Mouse (Mus musculus) c-Kit-positive CD71-negative TER-119-negative erythroid progenitor cells, embryonic 14.5 days (primary cell): Measurements from ENCODE around the gene Dynlt1c.
"Not testable (repeated sequence)": the region's sequence is repeated elsewhere in the genome, so short reads cannot be mapped to it uniquely, and the experiment has no call there.

ENCODE experiments used
- DNase-seq: peaks from one replicate; pipeline ENCODE4 v3.0.0-alpha.2; 2013; ENCODE audit warnings: low read depth

Gene Dynlt1c

DNA sequence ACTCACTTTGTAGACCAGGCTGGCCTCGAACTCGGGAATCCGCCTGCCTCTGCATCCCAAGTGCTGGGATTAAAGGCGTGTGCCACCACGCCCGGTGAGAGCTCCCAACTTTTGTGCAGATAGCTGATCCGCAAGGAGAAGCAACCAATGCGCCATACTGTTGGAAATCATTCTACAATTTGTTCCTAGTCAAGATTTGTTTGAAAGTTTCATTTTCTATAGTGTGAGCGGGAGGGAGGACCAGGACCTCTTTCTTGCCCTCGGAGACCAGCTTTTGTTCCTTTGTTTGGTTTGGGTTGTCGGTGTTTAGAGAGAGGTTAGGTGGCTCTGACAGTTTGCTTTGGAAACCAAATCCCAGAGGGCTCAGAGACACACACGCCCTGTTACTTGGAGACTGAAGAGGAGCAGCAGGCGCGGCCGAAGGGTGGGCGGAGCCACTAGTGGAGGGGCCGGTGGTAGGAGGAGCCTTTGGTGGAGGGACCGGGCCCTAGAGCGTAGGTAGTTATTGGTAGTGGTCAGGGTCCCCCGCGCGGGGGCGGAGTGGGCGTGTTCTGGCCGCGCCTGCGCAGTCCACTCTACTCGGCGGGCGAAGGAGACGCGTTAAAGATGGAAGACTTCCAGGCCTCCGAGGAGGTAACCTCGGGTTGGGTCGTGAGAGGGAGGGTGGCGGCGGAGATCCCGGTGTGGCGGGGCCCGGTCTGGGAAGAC is at the start of gene Dynlt1c:
Gene Dynlt1c (plus strand): TSS at position 468 of the 708 bp plus-strand sequence.
- peak; percentile 69 for DNase-seq

DNA sequence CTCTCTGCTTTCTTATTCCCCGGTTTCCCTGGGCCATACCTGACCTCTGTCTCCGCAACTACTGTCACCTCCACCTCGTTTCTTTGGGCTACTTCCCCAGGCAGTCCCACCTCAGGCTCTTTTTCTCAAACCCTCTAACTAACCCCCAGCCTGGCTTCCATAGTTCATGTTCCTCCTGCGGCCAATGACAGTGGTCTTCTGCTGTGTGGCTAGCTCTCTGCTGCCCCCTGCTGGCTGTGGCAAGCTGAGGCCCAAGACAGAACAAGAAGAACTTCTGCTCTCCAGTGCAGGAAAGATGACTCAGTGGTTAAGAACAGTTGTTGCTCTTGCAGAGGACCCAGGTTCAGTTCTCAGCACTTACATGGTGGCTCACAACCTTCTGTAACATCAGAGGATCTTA is 47.7 kb upstream of the Dynlt1c start:
- DNase-seq = not testable (repeated sequence)

DNA sequence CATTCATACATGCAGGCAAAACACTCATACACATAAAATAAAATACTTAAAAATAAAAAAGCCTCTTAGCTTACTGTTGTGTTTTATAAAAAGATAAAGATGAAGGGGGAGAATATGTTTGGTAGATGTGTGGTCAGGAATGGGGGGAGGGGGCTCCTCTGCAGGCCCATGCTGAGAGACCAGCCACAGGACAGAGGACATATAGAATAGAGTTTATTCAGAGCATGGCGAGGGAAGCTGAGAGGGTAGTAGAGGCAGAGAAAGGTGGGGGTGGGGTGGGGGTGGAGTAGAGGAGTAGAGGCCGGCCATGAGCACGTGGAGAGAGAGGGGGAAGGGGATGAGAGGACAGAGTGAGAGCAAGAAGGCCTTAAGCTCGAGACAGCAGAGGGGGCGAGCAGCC is 47.2 kb upstream of the Dynlt1c start:
- DNase-seq = not testable (repeated sequence)

DNA sequence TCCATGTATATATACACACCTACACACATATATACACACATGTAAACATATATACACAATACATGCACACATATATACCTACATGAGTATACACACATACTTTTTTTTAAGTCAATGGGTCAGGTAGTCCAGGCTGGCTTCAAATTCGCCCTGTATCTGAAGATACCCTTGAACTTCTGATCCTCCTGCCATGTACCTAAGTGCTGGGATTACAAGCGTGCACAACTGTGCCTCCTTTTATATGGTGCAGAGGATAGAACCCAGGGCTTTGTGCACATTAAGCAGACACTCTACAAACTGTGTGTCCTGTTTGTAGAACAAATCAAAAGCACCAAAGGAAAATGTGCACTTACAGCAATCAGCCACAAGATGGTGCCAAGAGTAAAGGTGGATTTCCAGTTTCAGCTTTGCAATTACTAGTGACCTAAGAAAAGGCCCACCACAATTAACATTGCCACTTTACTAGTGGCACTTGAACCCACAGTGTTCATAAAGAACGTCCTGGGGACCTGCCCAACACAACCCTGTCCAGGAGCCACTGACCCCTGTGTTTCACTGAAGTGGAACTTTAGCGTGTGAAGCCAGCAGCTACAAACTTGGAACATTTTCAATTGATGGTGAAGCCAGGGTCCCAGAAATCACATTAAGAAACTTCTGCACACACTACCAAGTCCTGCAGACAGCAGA is 41.9 kb upstream of the Dynlt1c start:
- not testable (repeated sequence) for DNase-seq

DNA sequence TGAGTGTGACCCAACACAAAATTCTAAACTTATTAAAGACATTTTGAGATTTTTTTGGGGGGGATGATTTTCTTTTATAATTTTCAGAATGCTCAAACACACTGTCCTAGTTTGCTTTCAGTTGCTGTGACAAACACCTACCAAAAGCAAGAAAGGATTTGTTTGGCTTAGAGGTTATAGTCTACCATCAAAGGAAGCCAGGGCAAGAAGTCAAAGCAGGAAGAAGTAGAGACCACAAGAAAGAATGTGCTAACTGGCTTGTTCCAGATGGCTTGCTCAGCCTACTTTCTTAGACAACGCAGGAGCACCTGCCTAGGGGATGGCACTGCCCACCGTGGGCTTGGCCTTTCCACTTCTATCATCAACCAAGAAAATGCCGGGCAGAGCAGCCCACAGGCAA is 36.6 kb upstream of the Dynlt1c start:
- not testable (repeated sequence) for DNase-seq

GRCm38 (mm10) chr17:6567908-6568307 is 33.6 kb upstream of the Dynlt1c start:
- DNase-seq = not testable (repeated sequence)

DNA sequence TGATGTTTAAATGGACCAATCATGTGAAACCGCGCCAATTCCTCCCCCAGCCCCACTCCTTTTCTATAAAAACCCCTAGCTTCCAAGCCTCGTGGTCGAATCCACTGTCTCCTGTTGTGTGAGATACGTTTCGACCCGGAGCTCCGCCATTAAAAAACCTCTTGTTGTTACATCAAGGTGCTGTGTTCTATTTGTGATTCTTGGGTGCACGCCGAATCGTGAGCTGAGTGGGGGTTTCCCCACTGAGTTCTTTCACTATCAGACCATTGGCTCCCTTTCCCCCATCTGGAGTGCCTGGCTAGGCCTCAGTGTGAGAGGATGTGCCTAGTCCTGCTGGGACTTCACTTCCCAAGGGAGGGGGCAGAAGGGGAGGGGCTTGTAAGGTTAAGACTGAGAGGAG is 30.2 kb upstream of the Dynlt1c start:
- not testable (repeated sequence) for DNase-seq

GRCm38 (mm10) chr17:6572202-6572601 is 29.3 kb upstream of the Dynlt1c start:
- not testable (repeated sequence) for DNase-seq

DNA sequence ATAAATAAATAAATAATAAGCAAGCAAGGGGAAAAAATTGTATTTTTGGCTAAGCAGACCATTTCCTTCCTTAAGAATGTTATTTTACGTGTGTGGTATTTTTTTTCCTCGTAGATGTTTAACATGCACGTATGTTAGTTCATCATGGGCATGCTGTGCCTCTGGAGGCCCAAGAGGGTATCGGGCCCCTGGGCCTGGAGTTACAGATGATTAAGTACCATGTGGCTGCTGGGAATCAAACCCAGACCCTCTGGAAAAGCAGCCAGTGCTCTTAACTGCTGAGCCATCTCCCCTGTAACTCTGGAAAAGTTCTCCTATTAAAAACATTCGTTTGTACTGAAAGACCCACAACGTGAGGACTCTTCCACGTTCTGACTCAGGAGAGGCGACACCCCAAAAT is 26.1 kb upstream of the Dynlt1c start:
- DNase-seq = not testable (repeated sequence)

- not testable (repeated sequence) for DNase-seq
Measured at GRCm38 (mm10) chr17:6588672-6589071, 12.8 kb upstream of the Dynlt1c start.

DNA sequence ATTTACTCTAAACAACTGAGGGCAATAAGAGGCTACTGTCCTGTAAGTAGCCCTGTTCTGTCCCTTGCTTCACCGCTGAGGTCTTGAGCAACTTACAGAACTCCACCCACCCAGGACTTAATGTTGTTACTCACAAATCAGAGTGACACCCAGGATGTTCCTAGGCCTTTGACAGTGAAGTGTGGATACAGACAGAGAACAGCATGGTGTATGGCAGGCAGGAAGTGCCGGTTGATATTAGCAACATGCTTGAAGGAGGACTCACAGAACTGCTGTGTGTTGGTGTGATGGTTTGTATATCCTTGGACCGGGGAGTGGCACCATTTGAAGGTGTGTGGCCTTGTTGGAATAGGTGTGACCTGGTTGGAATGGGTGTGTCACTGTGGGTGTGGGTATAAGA is 9.4 kb upstream of the Dynlt1c start:
- not testable (repeated sequence) for DNase-seq

DNA sequence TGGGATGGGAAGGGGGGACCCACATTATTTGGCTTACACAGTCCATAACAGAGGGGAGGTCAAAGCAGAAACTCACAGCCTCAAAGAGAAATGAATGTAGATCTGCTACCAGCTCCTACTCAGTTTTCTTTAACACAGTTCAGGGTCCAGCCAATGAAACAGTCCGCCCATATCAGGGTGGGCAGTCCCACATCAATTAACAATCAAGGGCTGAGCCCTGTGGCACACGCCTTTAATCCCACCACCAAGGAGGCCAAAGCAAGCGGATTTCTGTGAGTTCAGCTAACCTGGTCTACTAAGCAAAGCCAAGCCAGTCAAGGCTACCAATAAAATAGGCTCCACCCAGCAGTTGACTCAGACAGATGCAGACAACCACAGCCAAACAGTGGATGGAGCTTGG is 7.6 kb upstream of the Dynlt1c start:
- DNase-seq = not testable (repeated sequence)

DNA sequence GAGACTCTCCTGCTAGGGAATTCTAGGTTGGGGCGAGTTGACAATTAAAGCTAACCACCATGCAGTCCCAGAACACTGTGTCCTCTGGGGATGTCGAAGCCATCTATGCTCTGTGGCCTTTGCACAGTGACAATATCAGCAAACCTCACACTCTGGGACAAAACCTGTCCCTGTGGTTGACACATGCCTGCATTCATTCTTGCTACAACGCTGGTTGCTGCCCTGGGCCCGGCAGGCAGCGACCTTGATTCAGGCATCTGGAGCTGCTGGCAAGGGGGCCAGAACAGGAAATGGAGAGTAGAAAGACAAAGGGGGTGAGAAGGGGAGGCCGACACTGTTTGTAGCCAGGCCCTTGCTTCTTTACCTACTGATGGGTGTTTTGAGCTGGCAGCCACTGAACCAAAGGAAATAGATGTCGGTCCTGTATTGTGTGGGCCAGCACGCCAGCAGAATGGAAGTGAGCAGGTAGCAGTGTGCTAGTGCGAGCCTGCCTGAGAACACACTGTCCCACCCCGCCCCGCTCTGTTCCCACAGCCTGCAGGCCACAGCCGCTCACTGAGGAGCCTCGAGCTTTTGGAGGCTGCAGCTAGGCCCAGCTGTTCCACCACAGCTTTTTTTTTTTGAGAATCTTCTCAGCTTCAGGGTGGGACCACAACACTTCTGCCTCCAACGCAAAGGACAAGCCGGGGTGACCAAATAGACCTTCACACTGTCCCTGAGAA is 5.5 kb upstream of the Dynlt1c start:
- not testable (repeated sequence) for DNase-seq

DNA sequence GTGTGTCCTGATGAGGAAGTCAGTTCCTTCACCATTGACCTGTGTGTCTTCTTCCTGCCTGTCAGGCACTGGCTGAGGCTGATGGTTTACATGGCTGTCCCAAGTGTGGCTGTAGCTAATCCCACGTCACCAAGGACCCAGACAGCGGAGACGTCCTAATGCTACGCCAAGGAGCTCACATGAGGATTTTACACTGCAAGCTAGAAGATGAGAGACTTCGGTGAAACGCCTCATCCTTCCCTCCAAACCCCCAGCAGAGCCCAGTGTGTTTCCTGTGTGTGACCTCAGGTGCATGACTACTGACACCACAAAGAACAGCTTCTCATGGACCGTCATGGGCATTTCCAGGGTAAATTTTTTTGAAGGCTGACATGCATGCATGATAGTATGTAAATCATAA is 3.1 kb upstream of the Dynlt1c start:
- not testable (repeated sequence) for DNase-seq

- not testable (repeated sequence) for DNase-seq
Measured at GRCm38 (mm10) chr17:6600216-6600911, 1.1 kb upstream of the Dynlt1c start.

DNA sequence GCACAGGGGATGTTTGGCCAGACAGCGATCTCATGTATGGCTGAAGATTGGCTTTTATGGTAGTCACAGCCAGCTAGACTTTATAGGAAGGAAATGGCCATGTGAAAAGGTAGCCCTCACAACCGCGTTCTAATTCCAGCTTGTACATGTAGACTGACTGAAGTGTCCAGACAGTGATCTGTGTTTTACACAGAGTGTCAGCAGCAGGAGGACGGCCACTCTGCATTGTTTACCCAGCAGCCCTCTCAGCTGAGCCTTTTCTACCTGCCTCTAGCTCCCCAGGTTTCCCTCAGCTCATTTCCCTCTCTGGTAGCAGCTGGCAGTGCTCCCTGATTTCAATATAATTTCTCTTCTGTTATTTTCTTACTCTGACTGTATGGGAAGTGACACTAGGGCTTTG is 734 bp downstream of the Dynlt1c start:
- DNase-seq = not testable (repeated sequence)

DNA sequence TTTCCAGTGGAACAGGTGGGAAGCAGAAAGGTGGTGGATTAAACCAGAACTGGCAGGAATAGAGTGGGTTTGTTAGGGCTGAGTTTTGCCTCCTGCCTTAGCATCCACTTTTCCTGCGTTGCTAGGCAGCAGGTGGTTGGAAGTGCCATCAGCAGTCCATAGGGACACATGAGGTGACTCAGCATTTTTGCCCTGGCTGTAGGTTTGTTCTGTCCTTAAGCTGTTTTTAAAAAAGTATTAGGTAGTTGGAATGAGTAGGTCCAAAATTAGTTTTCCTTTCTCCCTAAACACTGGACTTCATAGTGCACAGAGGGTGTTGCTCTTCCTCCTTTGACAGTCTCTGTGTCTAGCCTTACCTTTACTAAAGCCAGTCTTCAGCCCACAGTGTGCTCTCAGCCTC is 3.9 kb downstream of the Dynlt1c start:
- DNase-seq = not testable (repeated sequence)

- DNase-seq = not testable (repeated sequence)
Measured at GRCm38 (mm10) chr17:6613524-6613923, 12.1 kb downstream of the Dynlt1c start.

GRCm38 (mm10) chr17:6614316-6614715 is 12.8 kb downstream of the Dynlt1c start:
- DNase-seq = not testable (repeated sequence)

- not testable (repeated sequence) for DNase-seq
Measured at GRCm38 (mm10) chr17:6616731-6617130, 15.3 kb downstream of the Dynlt1c start.

DNA sequence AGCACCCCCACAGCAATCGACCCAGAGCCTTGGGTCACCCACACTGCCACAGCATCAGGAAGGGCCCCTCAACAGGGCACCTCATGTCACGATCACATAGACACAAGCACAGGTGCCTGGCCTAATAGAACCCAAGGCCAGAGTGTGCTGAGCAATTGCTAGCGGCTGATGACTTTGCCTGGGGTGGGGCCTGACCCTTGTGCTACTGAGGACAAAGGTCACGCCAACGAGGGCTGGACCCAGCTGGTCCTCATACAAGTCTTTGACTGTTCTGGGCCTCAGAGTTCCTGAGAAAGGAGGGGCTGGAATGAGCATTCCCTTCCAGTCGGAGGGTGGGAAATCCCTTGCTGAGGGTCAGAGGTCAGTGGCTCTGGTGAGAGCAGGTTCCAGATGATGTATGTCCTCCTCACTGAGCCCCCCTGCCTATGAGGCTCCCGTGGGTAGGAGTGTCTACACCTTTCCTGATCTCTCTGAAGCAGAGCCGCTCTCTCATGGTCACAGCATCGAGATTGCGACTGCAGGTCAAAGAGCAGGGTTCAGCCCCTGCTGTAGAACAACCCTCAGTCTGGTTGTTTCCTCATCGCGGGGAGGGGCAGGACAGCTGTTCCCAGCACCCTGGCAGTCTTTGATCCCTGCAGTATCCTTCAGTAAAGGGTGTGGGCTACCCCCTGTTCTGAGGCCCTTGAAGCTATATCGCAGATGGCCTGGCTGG is 16.4 kb downstream of the Dynlt1c start:
- DNase-seq = not testable (repeated sequence)
